Mouse (Mus musculus) adrenal gland, postnatal 14 days (tissue): ENCODE measurements around the gene Ccdc188. TPM values are rescaled to one million over a fixed set of nuclear protein-coding genes. Genes with fewer than 3 reads are reported as not detected.

Source experiments
- DNase-seq: peaks from one replicate; pipeline ENCODE4 v3.0.0; 2021; ENCODE audit warnings: mixed read lengths
- total RNA-seq: library from RNA; stranded (reverse); gene quantifications from 2 replicates; pipeline ENCODE4 v1.2.3, GENCODE M21; 2021

Gene Ccdc188
- total RNA-seq, 1 experiment from 2014 or later: not detected

DNA sequence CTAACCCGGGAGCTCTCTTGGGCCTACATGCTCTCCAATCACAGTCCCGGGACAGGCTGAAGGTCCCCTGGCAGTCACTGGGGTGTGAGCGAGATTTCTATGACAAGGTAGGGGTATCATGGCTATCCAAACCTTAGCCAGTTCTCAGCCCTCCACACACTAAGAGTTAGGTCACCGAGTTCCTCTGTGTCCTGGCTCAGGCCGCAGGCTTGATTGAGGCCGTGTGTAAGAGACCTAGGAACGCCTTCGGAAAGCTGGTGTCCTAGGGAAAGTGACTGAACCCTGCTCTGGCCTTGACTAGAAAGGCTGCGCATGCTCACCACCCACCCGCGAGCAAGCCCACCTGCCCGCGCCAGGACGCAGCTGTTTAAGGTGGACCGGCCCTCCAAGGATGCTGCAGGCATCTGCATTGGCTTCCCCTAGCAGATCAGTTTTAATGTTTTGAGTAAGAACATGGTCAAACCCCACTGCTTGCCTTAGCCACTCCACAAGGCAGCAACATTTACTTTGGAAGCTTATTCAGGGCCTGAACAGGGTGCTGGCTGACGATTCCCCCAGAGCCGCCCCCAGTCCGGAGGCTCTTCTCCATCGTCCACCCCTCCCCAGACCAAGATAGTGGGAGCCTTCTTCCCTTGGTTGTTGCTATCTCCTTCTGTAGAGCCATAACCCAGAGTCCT, 17.8 kb downstream of the Ccdc188 start:
- peak; percentile 78 for DNase-seq

DNA sequence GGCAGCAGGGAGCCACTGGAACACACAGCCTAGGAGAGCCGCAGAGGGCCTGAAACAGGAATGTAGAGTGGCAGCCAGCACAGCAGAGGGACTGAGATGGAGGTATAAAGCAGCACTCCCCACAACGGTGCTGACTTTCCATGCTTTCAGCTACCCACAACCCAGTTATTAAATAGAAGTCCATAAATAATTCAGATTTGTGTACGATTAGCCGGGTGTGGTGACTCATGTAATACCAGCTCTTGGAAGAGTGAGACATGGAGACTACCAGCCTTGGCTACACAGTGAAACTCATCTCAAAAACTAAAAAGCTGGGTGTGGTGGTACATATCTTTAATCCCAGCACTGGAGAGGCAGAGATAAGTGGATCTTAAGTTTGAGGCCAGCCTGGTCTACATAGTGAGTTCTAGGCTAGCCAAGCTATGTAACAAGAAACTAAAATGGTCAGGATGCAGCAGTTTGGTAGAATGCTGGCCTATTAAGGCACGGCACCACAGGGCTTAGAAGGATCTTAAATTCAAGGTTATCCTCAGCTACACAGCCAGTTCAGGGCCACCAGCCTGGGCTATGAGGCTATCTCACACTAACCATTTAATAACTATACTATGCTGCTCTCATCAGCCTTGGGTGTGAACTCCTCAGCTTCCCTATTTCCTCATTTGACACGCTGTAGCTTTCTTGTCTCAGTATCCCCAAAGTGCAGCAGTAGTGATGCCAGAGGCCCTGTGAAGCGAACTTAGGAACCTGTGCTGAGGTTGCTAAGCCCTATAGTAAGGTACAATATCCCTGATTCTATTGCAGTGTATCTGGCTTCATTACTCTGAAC, 19.2 kb downstream of the Ccdc188 start:
- DNase-seq: no peak

DNA sequence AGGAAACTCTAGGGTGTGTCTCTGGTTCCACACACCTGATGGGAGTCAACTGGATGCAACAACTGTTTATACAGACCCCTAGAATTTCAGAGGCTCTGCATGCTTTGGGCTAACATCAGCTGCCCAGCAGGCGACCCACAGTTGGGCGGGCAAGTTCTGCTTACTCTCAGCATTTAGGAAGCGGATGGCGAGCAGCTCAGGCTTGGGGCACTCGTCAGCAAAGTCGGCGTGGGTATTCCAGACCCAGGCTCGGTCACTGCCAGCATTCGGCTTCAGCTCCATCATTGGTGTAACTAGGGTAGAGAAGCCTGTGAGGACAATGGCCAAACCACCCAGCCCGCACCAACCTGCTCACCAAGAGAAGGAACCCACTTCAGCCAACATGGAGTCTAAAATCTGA, 23.9 kb downstream of the Ccdc188 start:
- DNase-seq: no peak

DNA sequence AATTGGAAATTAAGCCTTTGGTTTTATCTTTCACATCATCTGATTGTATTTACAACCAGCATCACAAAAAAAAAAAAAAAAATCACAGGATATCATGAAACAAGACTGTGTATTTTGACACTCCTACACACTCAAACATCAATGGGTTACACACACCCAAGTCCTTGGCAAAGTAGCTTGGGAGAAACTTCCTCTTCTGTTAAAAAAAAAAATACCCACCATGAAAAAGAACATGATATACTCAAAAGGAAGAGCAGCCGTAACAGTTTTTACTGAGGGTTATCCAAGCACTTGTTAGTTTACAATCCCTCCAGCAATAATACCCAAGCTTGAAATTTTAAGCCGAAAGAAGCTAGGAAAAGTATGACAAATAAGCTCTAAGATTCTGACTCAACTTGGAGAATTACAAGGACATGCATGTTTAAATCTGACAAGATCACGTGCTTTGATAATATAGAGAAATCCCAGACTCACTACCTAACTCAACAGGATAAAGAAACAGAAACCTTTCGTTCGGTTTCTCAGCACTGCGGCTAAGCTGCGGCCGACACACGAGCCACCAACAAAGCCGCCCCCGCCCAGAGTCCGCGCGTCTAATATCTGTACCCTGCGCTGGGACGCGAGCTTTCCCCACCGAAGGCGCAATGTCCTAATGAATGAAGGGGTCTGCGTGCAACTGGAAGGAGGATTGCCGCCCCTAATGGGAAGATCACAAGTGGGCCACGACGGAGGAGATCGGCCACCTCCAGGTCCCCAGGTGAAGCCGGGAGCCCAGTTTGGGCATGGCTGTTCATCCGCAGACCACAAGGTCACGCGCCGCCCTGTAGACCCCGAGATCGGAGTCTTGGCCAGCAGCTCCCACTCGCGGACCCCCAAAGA, 30.1 kb downstream of the Ccdc188 start:
- peak; percentile 55 for DNase-seq

GRCm38 (mm10) chr16:18248433-18249363, 31.0 kb downstream of the Ccdc188 start, which contains the start of the genes Trmt2a and Ranbp1:
Trmt2a (plus strand) TSS chr16:18248679.
Ranbp1 (minus strand) TSS chr16:18248732.
- peak; percentile 100 for DNase-seq

DNA sequence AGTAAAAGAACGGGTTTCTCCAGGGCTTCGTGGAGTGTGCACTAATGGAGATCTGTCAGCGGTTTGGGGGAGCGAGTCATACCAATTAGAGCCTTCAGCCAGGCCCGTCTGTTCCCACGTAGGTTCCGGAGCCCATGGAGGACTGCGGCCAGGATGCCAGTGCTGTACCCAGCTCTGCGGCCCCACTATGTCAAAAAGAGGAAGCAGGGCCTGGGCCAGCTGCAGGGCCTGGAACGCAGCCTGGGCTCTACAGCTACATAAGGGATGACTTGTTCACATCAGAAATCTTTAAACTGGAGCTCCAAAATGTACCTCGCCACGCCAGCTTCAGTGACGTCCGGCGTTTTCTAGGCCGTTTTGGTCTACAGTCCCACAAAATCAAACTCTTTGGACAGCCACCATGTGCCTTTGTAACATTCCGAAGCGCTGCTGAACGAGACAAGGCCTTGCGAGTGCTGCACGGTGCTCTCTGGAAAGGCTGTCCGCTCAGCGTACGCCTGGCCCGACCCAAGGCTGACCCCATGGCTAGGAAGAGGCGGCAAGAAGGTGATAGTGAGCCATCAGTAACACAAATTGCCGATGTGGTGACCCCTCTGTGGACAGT, 31.8 kb downstream of the Ccdc188 start:
- peak; percentile 61 for DNase-seq

- no peak for DNase-seq
Observed at GRCm38 (mm10) chr16:18250231-18250630, 32.6 kb downstream of the Ccdc188 start.

GRCm38 (mm10) chr16:18250828-18251790, 33.4 kb downstream of the Ccdc188 start:
- no peak for DNase-seq

GRCm38 (mm10) chr16:18252736-18253135, 35.1 kb downstream of the Ccdc188 start:
- no peak for DNase-seq

DNA sequence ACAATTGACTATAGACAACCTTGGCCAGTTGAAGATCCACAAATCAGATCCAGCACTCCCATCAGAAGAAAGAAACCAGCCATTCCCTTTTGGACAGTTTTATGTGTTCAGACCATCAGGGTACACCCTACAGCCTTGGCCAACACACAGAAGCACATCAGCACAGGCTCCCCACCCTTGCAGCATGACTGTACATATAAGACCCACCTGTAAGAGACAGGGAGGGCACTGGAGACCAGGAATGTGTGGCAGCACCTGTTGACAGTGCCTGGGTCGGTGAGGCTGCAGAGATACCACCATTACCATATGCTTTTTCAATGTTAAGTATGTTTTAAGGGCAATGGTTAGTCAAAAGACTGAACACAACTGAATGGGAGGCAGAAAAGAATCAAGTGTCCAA, 36.2 kb downstream of the Ccdc188 start:
- no peak for DNase-seq

GRCm38 (mm10) chr16:18258221-18258620, 40.5 kb downstream of the Ccdc188 start, which contains the start of gene Gm49776:
Gm49776 (minus strand) TSS chr16:18258321.
- no peak for DNase-seq

DNA sequence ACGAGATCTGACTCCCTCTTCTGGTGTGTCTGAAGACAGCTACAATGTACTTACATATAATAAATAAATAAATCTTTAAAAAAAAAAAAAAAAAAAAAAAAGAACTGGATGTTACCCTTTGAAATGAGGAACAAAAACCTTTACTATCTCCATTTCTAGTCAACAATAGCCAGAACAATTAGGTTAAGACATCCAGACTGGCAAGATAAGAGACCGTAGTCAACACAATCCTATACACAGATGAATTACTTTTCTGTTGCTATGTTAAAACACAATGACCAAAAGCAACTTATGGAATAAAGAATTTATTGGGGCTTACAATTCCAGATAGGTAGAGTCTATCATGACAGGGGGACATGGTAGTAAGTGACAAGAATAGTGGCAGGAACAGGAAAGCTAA, 47.3 kb downstream of the Ccdc188 start:
- DNase-seq: no peak

GRCm38 (mm10) chr16:18268182-18268581, 50.5 kb downstream of the Ccdc188 start:
- DNase-seq: no peak

Other genes starting within 250 kb of the Ccdc188 start
- gene Vpreb2, start 237.5 kb upstream of the Ccdc188 start, total RNA-seq: not detected in 2 replicates
- gene Dgcr6, start 165.0 kb upstream of the Ccdc188 start, total RNA-seq: 55.3 and 58.7 TPM in 2 replicates
- gene Prodh, start 127.7 kb upstream of the Ccdc188 start, total RNA-seq: 37.6 and 37.9 TPM in 2 replicates
- 0.33 and 0.86 TPM in 2 replicates for gene Rtn4r, start 90.2 kb upstream of the Ccdc188 start, total RNA-seq
- 18.6 and 22.0 TPM in 2 replicates for gene Zdhhc8, start 17.3 kb downstream of the Ccdc188 start, total RNA-seq
- 41.0 and 47.0 TPM in 2 replicates for gene Trmt2a, start 30.8 kb downstream of the Ccdc188 start, total RNA-seq
- 139 and 155 TPM in 2 replicates for gene Ranbp1, start 30.9 kb downstream of the Ccdc188 start, total RNA-seq
- not detected in 2 replicates for gene Gm49776, start 40.4 kb downstream of the Ccdc188 start, total RNA-seq
- gene Dgcr8, start 71.4 kb downstream of the Ccdc188 start, total RNA-seq: 32.9 and 37.4 TPM in 2 replicates
- 30.2 and 30.5 TPM in 2 replicates for gene Tango2, start 130.2 kb downstream of the Ccdc188 start, total RNA-seq
- 30.0 and 30.2 TPM in 2 replicates for gene Arvcf, start 130.3 kb downstream of the Ccdc188 start, total RNA-seq
- 66.4 and 66.5 TPM in 2 replicates for gene Txnrd2, start 208.5 kb downstream of the Ccdc188 start, total RNA-seq
- 117 and 147 TPM in 2 replicates for gene Comt, start 209.0 kb downstream of the Ccdc188 start, total RNA-seq